Mouse (Mus musculus): ENCODE measurements around the gene Mdga2.

The Mdga2 gene

GRCm38 (mm10) chr12:67222221-67223025, at the start of gene Mdga2:
TSS of gene Mdga2 (minus strand) at chr12:67222549.
- DNase-seq (ENCODE audit: inconsistent age in 2 of 2, low spot score in 1 of 2): peak; percentile 18 to 37

- DNase-seq (ENCODE audit: inconsistent age in 2 of 2, low spot score in 1 of 2): no peak
These were observed 45.1 kb upstream of the Mdga2 start for GRCm38 (mm10) chr12:67267409-67267808.

- no peak for DNase-seq (ENCODE audit: inconsistent age in 2 of 2, low spot score in 1 of 2)
These were observed 1.2 kb upstream of the Mdga2 start for GRCm38 (mm10) chr12:67223530-67223929.

- DNase-seq (ENCODE audit: inconsistent age in 2 of 2, low spot score in 1 of 2): peak; percentile 10 to 39
These were observed 774 bp downstream of the Mdga2 start for GRCm38 (mm10) chr12:67221329-67222220.

GRCm38 (mm10) chr12:67220641-67221231, 1.6 kb downstream of the Mdga2 start:
- DNase-seq (ENCODE audit: inconsistent age in 2 of 2, low spot score in 1 of 2): peak; percentile 11 to 35

GRCm38 (mm10) chr12:67220041-67220440, 2.3 kb downstream of the Mdga2 start:
- DNase-seq (ENCODE audit: inconsistent age in 2 of 2, low spot score in 1 of 2): peak in 1 of 2 experiments; percentile 16

GRCm38 (mm10) chr12:67219564-67219963, 2.8 kb downstream of the Mdga2 start:
- peak in 1 of 2 experiments; percentile 22 for DNase-seq (ENCODE audit: inconsistent age in 2 of 2, low spot score in 1 of 2)

- no peak for DNase-seq (ENCODE audit: inconsistent age in 2 of 2, low spot score in 1 of 2)
These were observed 9.5 kb downstream of the Mdga2 start for GRCm38 (mm10) chr12:67212801-67213200.

- no peak for DNase-seq (ENCODE audit: inconsistent age in 2 of 2, low spot score in 1 of 2)
These were observed 44.2 kb downstream of the Mdga2 start for GRCm38 (mm10) chr12:67178155-67178554.

- DNase-seq (ENCODE audit: inconsistent age in 2 of 2, low spot score in 1 of 2): no peak
These were observed 65.6 kb downstream of the Mdga2 start for GRCm38 (mm10) chr12:67156569-67157237.

- no peak for DNase-seq (ENCODE audit: inconsistent age in 2 of 2, low spot score in 1 of 2)
These were observed 69.3 kb downstream of the Mdga2 start for GRCm38 (mm10) chr12:67153077-67153476.

GRCm38 (mm10) chr12:67141605-67142004, 80.7 kb downstream of the Mdga2 start:
- DNase-seq (ENCODE audit: inconsistent age in 2 of 2, low spot score in 1 of 2): no peak

GRCm38 (mm10) chr12:67140131-67140530, 82.2 kb downstream of the Mdga2 start:
- no peak for DNase-seq (ENCODE audit: inconsistent age in 2 of 2, low spot score in 1 of 2)

GRCm38 (mm10) chr12:67127457-67127856, 94.9 kb downstream of the Mdga2 start:
- DNase-seq (ENCODE audit: inconsistent age in 2 of 2, low spot score in 1 of 2): no peak

- DNase-seq (ENCODE audit: inconsistent age in 2 of 2, low spot score in 1 of 2): no peak
These were observed 98.5 kb downstream of the Mdga2 start for GRCm38 (mm10) chr12:67123874-67124273.

GRCm38 (mm10) chr12:67118652-67119515, 103.5 kb downstream of the Mdga2 start:
- no peak for DNase-seq (ENCODE audit: inconsistent age in 2 of 2, low spot score in 1 of 2)

GRCm38 (mm10) chr12:67104171-67104570, 118.2 kb downstream of the Mdga2 start:
- no peak for DNase-seq (ENCODE audit: inconsistent age in 2 of 2, low spot score in 1 of 2)

- no peak for DNase-seq (ENCODE audit: inconsistent age in 2 of 2, low spot score in 1 of 2)
These were observed 127.9 kb downstream of the Mdga2 start for GRCm38 (mm10) chr12:67094414-67094813.

- no peak for DNase-seq (ENCODE audit: inconsistent age in 2 of 2, low spot score in 1 of 2)
These were observed 131.9 kb downstream of the Mdga2 start for GRCm38 (mm10) chr12:67090420-67090965.
